Mouse (Mus musculus): ENCODE results near the gene Utp20. TPM values are rescaled to one million over a fixed set of nuclear protein-coding genes. Genes with fewer than 3 reads are reported as not detected.
"Not testable (repeated sequence)": the region's sequence is repeated elsewhere in the genome, so short reads cannot be mapped to it uniquely, and the experiment has no call there.

The Utp20 gene
- total RNA-seq, 2 experiments from 2014 or later, result 18.9 to 20.0 TPM

GRCm38 (mm10) chr10:88784513-88784931 lies 42.1 kb downstream of the Utp20 start:
- no peak for DNase-seq (ENCODE audit: low spot score in 2 of 2)

- no peak for DNase-seq (ENCODE audit: low spot score in 2 of 2)
Observed at GRCm38 (mm10) chr10:88783941-88784340, 42.7 kb downstream of the Utp20 start.

GRCm38 (mm10) chr10:88783135-88783534 lies 43.5 kb downstream of the Utp20 start:
- not testable (repeated sequence) for DNase-seq (ENCODE audit: low spot score in 2 of 2)

DNA sequence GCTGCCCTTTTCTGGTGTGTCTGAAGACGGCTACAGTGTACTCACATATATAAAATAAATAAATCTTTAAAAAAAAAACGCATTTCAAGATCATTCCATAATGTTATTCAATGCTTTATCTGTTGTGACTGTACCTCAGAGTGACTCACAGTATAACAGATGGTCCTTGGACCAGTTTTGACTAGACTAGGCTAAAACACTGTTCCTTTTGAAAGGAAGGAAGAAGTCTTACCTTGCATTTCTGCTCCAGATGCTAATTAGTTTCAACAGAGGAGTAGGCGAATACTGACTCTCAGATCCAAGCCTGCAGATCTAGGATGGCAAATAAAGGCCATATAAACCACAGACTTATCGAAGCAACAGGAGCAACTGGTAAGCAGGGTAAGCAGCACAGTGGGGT lies 45.9 kb downstream of the Utp20 start:
- DNase-seq (ENCODE audit: low spot score in 2 of 2), result no peak

GRCm38 (mm10) chr10:88776206-88776605 lies 50.4 kb downstream of the Utp20 start:
- DNase-seq (ENCODE audit: low spot score in 2 of 2), result no peak

DNA sequence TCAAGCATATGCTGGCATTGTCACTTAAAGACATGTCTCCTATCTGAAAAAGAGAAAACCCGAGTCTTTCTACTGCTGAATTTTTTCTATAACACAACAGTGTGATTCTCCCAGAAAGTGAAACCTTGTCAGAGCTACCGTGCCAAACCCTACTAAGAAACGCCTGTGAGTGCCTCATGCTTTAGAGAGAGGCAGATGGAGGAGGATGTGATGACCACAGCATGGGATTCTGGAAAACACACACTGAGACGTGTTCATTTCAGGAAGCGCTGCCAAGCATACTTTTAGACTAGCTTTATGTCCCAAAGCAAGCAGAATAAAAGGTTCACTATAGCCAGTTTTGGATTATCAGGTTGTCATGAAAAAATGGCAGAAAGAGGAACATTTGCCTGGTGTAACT lies 53.6 kb downstream of the Utp20 start:
- DNase-seq (ENCODE audit: low spot score in 2 of 2), result not testable (repeated sequence)

- no peak for DNase-seq (ENCODE audit: low spot score in 2 of 2)
Observed at GRCm38 (mm10) chr10:88769676-88770075, 56.9 kb downstream of the Utp20 start.

- no peak for DNase-seq (ENCODE audit: low spot score in 2 of 2)
Observed at GRCm38 (mm10) chr10:88768961-88769360, 57.6 kb downstream of the Utp20 start.

GRCm38 (mm10) chr10:88765431-88766142 lies 61.0 kb downstream of the Utp20 start:
- DNase-seq (ENCODE audit: low spot score in 2 of 2), result no peak

DNA sequence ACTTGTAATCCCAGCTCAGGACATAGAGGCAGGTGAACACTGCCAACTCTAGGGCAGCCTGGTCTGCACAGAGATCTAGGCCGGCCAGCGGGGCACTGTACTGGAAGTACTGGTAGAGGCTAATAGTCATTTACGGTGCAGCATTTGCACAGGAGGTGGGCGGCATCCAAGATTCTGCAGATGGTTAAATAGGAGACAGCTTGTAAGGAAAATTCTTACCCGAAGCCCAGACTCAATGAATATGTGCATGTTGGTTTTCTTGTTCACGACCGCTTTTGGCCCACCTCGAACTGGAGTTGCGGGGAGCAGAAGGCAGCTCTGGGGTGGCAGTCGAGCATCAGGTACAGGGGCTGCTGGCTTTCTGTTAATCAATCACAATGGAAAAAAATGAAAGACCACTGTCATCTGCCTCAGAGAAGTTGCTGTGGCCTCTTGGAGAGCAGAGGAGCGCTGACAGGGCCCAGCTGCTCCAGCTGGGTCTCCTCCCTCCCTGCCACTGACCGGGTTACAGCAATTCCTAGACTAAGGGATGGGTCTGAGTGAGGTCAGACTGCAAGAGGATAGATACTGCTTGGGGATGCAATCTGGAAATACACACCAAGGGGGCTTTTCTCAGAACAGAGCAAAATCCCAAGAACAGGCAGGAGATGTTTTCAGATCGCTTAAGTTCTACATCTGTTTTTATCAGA lies 64.9 kb downstream of the Utp20 start:
- peak; percentile 30 to 68 for DNase-seq (ENCODE audit: low spot score in 2 of 2)

GRCm38 (mm10) chr10:88741426-88741825 lies 85.2 kb downstream of the Utp20 start:
- no peak for DNase-seq (ENCODE audit: low spot score in 2 of 2)

DNA sequence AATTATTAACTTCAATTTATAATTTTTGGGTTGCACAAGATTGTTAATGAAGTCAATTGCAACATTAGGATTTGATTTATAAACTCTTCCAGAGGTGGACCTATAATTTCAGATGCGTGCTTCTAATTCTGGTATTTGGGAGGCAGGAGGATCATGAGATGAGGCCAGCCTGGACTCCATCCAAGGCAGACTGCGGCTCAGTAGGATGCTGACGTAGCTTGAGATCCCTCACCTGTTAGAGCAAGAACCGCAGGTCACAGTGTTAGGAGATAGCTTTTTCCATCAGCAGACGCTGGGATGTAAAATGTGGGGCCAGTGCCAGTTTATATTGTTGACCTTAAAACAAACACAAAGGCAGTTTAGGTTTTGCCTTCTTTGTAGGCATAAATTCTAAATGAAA lies 85.8 kb downstream of the Utp20 start:
- DNase-seq (ENCODE audit: low spot score in 2 of 2), result no peak

DNA sequence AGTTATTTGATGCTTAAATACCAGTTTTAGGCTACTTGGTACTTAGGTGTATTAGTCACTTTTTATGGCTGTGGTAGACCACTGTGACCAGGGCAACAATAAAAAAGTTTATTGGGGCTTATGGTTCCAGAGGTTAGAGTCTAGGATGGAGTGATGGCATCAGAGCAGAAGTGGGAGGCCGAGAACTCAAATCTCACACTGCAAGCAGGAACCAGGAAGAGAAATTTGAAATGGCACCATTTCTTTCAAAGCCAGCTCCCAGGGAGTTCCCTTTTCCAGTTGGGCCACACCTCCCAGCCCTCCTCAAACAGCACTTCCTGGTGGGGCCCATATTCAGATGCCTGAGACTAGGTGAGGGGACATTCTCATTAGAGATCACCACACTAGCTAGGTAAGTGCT lies 86.8 kb downstream of the Utp20 start:
- DNase-seq (ENCODE audit: low spot score in 2 of 2), result no peak

- DNase-seq (ENCODE audit: low spot score in 2 of 2), result not testable (repeated sequence)
Observed at GRCm38 (mm10) chr10:88739074-88739473, 87.5 kb downstream of the Utp20 start.

GRCm38 (mm10) chr10:88732309-88732622 lies 94.3 kb downstream of the Utp20 start:
- DNase-seq (ENCODE audit: low spot score in 2 of 2), result no peak

- no peak for DNase-seq (ENCODE audit: low spot score in 2 of 2)
Observed at GRCm38 (mm10) chr10:88731496-88732308, 94.9 kb downstream of the Utp20 start.

- peak; percentile 89 to 91 for DNase-seq (ENCODE audit: low spot score in 2 of 2)
Observed at GRCm38 (mm10) chr10:88730571-88731495, 95.8 kb downstream of the Utp20 start, which contains the start of gene Arl1. Gene Arl1, plus strand, starts transcription at chr10:88730858.

GRCm38 (mm10) chr10:88728166-88728565 lies 98.4 kb downstream of the Utp20 start:
- peak in 1 of 2 experiments; percentile 18 for DNase-seq (ENCODE audit: low spot score in 2 of 2)

DNA sequence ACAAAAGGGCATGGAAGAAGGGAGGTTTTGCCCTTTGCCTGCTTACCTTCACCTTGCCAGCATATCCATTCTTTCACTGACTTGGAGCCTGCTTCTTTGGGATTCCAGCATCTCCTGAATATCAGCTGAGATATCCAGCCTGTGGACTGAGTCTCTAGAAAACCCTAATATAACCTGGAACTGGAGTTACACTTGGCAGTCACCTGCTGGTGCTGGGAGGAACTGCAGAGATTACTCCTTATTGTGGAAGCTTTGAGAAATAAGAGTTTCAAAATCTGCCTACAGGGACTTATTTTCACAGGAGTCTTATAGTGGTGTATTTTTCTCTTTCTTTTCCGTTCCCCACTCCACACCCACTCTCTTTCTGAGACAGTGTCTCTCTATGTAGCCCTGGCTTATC lies 99.5 kb downstream of the Utp20 start:
- peak in 1 of 2 experiments; percentile 64 for DNase-seq (ENCODE audit: low spot score in 2 of 2)

DNA sequence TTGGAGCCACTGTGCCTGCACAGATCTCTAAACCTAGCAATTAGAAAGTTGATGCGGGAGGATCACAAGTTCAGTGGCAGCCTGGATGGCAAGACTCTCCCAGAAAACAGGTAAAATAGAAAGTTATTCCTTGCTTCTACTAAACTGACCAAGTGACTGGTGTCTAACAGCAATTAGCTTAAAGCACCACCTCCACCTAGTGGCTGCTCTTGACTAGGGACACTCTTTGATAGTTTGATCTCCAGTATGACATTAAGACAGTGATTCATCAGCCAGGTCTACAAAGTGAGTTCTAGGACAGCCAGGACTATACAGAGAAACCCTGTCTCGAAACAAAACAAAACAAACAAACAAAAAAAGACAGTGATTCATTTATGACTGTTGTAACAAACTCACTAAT lies 101.3 kb downstream of the Utp20 start:
- DNase-seq (ENCODE audit: low spot score in 2 of 2), result peak in 1 of 2 experiments; percentile 37

- no peak for DNase-seq (ENCODE audit: low spot score in 2 of 2)
Observed at GRCm38 (mm10) chr10:88719618-88720017, 107.0 kb downstream of the Utp20 start.
